Mouse (Mus musculus): ENCODE measurements around the gene Wwox. TPM values are rescaled to one million over a fixed set of nuclear protein-coding genes. Genes with fewer than 3 reads are reported as not detected.

Gene Wwox
- polyA plus RNA-seq, 1 experiment from 2014 or later: 14.9 TPM

DNA sequence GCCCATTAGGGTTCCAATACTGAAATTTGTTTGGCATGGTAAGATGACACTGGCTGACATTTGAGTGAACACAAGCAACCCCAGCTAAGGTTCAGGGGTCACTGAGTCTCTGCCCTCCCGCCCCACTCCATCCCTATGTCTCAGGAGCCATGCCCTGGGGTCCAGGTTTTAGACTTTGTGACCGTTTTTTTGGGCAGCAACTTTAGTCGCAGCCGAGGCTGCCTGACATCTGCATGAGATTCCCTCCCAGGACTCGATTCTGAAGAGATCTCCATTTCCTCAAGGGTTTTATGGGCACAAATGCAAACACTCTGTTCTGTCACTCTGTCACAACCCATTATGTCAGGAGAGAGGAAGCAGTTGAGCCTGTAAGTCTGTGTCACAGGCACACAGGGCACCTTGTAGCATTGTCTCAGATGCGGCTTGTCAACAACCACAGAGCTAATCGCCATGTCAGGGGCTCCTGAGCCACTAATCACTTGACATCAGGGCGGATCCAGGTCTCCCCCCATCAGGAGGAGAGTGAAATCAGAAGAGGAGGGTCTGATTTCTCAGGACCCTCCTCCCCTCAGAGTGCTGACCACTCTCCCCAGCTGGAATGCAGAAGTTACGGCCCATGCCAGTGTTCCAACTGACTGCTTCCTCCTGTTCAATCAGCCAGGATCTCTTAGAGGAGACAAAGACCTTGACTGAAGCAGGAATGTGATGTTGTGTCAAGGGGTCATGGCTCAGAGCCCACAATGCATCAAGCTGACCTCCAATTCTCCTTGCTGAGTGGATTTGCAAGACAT, 704.3 kb downstream of the Wwox start:
- H3K9me3 ChIP-seq (ENCODE audit: control insufficient read depth, low read length): no peaks in the 10 kb centered on the region
- H3K4me2 ChIP-seq (ENCODE audit: low read length): no peak overlapping the region

DNA sequence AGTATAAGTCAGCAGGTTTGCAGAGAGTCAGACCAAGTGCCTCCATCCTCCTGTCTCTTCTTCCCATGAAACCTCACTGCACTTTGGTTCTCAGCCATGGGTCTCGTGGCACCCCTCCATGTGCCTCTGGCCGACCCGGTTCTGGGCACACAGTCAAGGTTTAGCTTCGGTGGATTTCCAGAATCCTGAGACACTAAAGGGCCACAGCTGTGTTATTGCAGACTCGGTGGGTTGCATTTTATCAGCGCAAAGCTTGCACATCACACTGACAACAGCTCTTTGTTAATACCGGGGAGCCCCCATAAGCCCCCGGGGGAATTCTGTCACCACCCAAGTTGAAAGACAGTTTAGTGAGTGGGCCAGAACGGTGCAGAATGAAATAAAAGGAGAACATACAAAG, 707.6 kb downstream of the Wwox start:
- 30% methylated on average over 9 of the region's 9 CpGs for WGBS

More for the DNA sequence above, 704.3 kb downstream of the Wwox start:
- H3K9ac ChIP-seq (ENCODE audit: low read depth, low read length): no peak overlapping the region
- H3K36me3 ChIP-seq (ENCODE audit: control insufficient read depth, insufficient read depth, low read length): no peaks in the 10 kb centered on the region
- ATAC-seq: no peak
- WGBS: 44% methylated on average over 9 of the region's 9 CpGs
- H3K4me3 ChIP-seq (ENCODE audit: low read length): no peak overlapping the region
- peaks cover 7% of the 10 kb centered on the region for H3K4me1 ChIP-seq (ENCODE audit: control insufficient read depth, insufficient read depth, low read depth, low read length)
- H3K27me3 ChIP-seq (replicated peaks; ENCODE audit: control insufficient read depth, insufficient read depth, low read length): peaks cover 5% of the 10 kb centered on the region; the same call in 1 of the 2 replicates
- H3K27ac ChIP-seq (ENCODE audit: low read depth, low read length): no peak overlapping the region

DNA sequence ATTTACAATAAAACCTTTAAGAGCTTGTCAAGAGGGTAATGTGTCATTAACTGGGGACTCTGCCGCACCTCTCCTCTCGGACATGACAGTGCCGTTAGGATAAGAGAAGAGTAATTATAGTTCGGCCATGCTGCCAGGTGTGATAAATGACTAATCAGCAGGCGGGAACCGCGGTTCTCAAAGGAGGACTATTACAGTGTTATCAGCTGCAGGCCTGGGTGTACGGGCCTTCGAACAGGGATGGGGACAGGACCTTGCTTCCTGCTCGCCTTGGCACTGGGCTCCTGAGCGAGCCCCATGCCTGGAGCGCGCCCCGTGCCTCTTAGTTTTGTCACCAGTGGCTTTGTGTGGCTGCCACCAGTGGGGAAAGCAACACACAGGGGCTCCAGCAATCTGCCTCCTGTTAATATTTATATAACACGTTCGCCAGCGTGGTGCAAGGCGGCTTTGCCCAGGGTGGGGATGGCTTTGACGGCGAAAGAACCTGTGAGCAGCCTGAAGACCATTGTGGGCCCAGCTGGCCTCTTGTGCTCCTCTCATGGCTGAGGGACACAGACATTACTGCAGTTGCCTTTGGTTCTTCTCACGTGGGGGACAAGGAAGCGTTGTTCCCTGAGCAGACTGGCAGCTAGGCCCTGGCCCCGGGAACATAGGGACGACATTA, 711.1 kb downstream of the Wwox start:
- no peak overlapping the region for H3K4me3 ChIP-seq (ENCODE audit: low read length)
- no peak overlapping the region for H3K27ac ChIP-seq (ENCODE audit: low read depth, low read length)
- no peak overlapping the region for H3K4me2 ChIP-seq (ENCODE audit: low read length)
- H3K9ac ChIP-seq (ENCODE audit: low read depth, low read length): no peak overlapping the region
- H3K27me3 ChIP-seq (replicated peaks; ENCODE audit: control insufficient read depth, insufficient read depth, low read length): 0 out of 2 replicates have a peak, but pooled peaks cover 2% of the 10 kb centered on the region
- no peaks in the 10 kb centered on the region for H3K36me3 ChIP-seq (ENCODE audit: control insufficient read depth, insufficient read depth, low read length)
- WGBS: 48% methylated on average over 24 of the region's 24 CpGs
- H3K4me1 ChIP-seq (ENCODE audit: control insufficient read depth, insufficient read depth, low read depth, low read length): peaks cover 18% of the 10 kb centered on the region
- no peaks in the 10 kb centered on the region for H3K9me3 ChIP-seq (ENCODE audit: control insufficient read depth, low read length)
- no peak for ATAC-seq

More for the DNA sequence above, 707.6 kb downstream of the Wwox start:
- H3K4me3 ChIP-seq (ENCODE audit: low read length): no peak overlapping the region
- ATAC-seq: no peak
- no peaks in the 10 kb centered on the region for H3K9me3 ChIP-seq (ENCODE audit: control insufficient read depth, low read length)
- no peaks in the 10 kb centered on the region for H3K36me3 ChIP-seq (ENCODE audit: control insufficient read depth, insufficient read depth, low read length)
- no peak overlapping the region for H3K27ac ChIP-seq (ENCODE audit: low read depth, low read length)
- no peak overlapping the region for H3K4me2 ChIP-seq (ENCODE audit: low read length)
- H3K4me1 ChIP-seq (ENCODE audit: control insufficient read depth, insufficient read depth, low read depth, low read length): peaks cover 13% of the 10 kb centered on the region
- H3K27me3 ChIP-seq (replicated peaks; ENCODE audit: control insufficient read depth, insufficient read depth, low read length): peaks cover 8% of the 10 kb centered on the region; the same call in 1 of the 2 replicates
- no peak overlapping the region for H3K9ac ChIP-seq (ENCODE audit: low read depth, low read length)

DNA sequence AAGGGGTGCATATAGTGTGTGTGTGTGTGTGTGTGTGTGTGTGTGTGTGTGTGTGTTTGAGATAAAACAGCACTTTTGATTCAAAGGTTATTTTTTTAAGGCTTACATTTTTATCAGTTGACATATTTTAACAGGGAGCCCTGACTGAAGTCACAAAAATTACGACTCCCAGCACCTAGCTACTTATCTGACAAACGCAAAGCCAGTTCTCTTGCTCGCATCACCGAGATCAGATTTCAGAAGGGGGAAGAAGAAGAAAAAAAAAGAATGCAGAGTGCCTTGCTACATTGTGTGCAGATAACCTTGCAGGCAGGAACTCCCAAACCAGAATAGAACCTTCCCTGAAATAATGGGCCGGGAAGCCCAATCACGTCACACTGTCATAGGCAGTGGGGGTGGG, 712.0 kb downstream of the Wwox start:
- Histone ChIP-seq H3K4me3 (ENCODE audit: low read length) (no peak overlapping the region), H3K9me3 (ENCODE audit: control insufficient read depth, low read length) (no peaks in the 10 kb centered on the region), H3K4me2 (ENCODE audit: low read length) (no peak overlapping the region), H3K27ac (ENCODE audit: low read depth, low read length) (no peak overlapping the region), H3K4me1 (ENCODE audit: control insufficient read depth, insufficient read depth, low read depth, low read length) (peaks cover 18% of the 10 kb centered on the region), H3K27me3 (replicated peaks; ENCODE audit: control insufficient read depth, insufficient read depth, low read length) (0 out of 2 replicates have a peak, but pooled peaks cover 2% of the 10 kb centered on the region), H3K9ac (ENCODE audit: low read depth, low read length) (no peak overlapping the region), H3K36me3 (ENCODE audit: control insufficient read depth, insufficient read depth, low read length) (no peaks in the 10 kb centered on the region)
- 13% methylated on average over 6 of the region's 6 CpGs for WGBS
- no peak for ATAC-seq

DNA sequence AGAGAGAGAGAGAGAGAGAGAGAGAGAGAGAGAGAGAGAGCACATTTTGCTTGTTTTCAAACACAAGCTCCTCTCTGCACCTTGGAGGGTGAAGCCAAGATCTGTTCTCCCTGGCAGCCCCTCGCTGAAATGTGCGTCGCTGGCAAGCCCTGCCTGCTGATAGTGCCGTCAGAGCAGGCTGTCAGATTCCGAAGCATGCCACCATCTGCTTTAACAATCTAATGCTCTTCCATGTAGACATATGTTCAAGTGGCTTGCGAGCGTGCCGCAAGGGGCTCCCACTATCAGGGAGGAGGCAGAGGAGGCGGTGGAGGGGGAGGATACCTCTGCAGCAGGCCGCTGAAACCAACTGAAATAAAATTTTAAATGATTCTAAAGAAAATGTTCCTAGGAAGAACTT, 714.6 kb downstream of the Wwox start:
- H3K4me1 ChIP-seq (ENCODE audit: control insufficient read depth, insufficient read depth, low read depth, low read length): peaks cover 28% of the 10 kb centered on the region
- peaks cover 2% of the 10 kb centered on the region; the same call in 1 of the 2 replicates for H3K27me3 ChIP-seq (replicated peaks; ENCODE audit: control insufficient read depth, insufficient read depth, low read length)
- 22% methylated on average over 10 of the region's 10 CpGs for WGBS
- ATAC-seq: peak; percentile 59
- no peak overlapping the region for H3K27ac ChIP-seq (ENCODE audit: low read depth, low read length)
- H3K4me2 ChIP-seq (ENCODE audit: low read length): peak overlapping the region; percentile 13
- no peaks in the 10 kb centered on the region for H3K36me3 ChIP-seq (ENCODE audit: control insufficient read depth, insufficient read depth, low read length)
- H3K9ac ChIP-seq (ENCODE audit: low read depth, low read length): no peak overlapping the region
- H3K4me3 ChIP-seq (ENCODE audit: low read length): no peak overlapping the region
- no peaks in the 10 kb centered on the region for H3K9me3 ChIP-seq (ENCODE audit: control insufficient read depth, low read length)

DNA sequence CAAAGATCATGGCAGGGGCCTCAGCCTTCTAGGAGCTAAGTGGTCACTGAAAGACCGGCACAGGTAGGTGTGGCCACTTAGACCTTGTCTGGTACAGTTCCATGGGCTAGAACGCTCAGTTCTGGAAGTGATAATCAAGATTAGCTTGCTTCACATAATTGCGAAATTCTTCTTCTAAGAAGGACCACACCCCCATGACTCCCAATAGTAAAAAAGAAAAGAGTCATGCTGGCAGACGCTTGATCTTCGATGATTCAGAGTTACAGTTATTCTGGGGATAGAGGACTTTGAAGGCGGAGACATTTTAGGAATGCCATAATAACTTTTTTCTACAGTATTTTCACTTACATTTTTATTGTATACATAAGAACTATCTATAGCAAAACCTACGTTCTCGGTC, 716.7 kb downstream of the Wwox start:
- Histone ChIP-seq H3K36me3 (ENCODE audit: control insufficient read depth, insufficient read depth, low read length) (no peaks in the 10 kb centered on the region), H3K9me3 (ENCODE audit: control insufficient read depth, low read length) (no peaks in the 10 kb centered on the region), H3K27ac (ENCODE audit: low read depth, low read length) (no peak overlapping the region), H3K27me3 (replicated peaks; ENCODE audit: control insufficient read depth, insufficient read depth, low read length) (no peaks in the 10 kb centered on the region; the same call in 1 of the 2 replicates), H3K4me1 (ENCODE audit: control insufficient read depth, insufficient read depth, low read depth, low read length) (peaks cover 25% of the 10 kb centered on the region), H3K4me2 (ENCODE audit: low read length) (no peak overlapping the region), H3K4me3 (ENCODE audit: low read length) (no peak overlapping the region), H3K9ac (ENCODE audit: low read depth, low read length) (no peak overlapping the region)
- ATAC-seq: no peak
- 90% methylated on average over 8 of the region's 8 CpGs for WGBS

DNA sequence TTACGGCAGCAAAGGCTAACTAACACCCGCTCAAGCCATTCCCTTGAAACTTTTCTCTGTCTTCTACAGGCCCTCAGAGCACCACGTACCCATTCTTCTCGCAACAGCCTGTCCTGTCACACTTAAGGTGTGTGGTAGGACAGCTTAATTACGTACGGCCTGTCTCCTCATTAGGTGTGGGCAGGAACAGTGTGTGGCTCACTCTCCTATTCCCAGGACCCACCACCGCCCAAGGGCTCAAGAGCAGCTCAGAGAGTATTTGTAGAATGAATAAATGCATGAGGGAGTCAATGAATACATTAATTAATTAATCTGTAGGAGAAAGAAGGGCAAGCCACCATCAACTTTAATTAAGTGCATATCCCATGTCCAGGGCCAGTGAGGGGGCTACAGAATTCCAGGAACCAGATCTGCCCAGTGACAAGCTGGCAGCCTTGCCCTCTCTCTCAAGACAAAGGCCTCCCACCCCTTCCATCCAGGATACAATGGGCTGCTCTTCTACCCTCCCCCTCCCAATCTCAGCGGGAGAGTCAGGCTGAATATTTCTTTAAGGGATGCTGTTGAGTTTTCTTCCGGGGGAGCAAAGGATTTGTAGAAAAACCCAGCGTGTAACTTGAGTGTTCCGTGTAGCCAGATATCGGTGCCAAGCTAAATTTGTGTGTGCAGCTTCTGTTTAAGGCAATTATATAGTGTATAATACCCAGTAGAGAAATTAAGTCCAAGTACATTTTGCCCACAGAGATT, 718.7 kb downstream of the Wwox start:
- no peak overlapping the region for H3K4me2 ChIP-seq (ENCODE audit: low read length)
- no peak overlapping the region for H3K4me3 ChIP-seq (ENCODE audit: low read length)
- H3K9ac ChIP-seq (ENCODE audit: low read depth, low read length): no peak overlapping the region
- H3K27me3 ChIP-seq (replicated peaks; ENCODE audit: control insufficient read depth, insufficient read depth, low read length): no peaks in the 10 kb centered on the region; the same call in 1 of the 2 replicates
- no peaks in the 10 kb centered on the region for H3K9me3 ChIP-seq (ENCODE audit: control insufficient read depth, low read length)
- H3K4me1 ChIP-seq (ENCODE audit: control insufficient read depth, insufficient read depth, low read depth, low read length): peaks cover 20% of the 10 kb centered on the region
- ATAC-seq: peak; percentile 66
- H3K36me3 ChIP-seq (ENCODE audit: control insufficient read depth, insufficient read depth, low read length): no peaks in the 10 kb centered on the region
- WGBS: 31% methylated on average over 12 of the region's 12 CpGs
- no peak overlapping the region for H3K27ac ChIP-seq (ENCODE audit: low read depth, low read length)

DNA sequence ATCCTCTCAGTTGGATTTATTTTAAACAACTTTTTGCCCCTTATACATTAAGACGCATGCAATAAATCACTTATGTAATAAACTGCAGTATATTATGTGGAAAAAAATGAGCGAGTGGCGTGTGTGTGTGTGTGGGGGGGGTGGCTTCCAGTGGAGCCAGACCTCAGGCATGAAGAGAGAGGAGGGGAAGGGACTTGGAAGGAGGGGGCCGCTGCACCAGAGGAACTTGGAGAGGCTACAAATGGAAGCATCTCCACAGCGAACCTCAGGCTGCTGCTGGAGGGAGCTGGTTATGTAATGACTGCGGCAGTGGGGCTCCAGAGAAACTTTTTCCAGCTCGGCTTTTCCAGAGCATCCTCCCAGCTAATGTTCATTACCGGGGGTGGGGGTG, 719.3 kb downstream of the Wwox start:
- ATAC-seq: 0 out of 2 replicates have a peak, but pooled peaks have one; percentile 46
- Histone ChIP-seq H3K4me1 (ENCODE audit: control insufficient read depth, insufficient read depth, low read depth, low read length) (peaks cover 19% of the 10 kb centered on the region), H3K4me3 (ENCODE audit: low read length) (peak overlapping the region; percentile 12; the same call in 1 of the 2 replicates), H3K4me2 (ENCODE audit: low read length) (peak overlapping the region; percentile 61), H3K9me3 (ENCODE audit: control insufficient read depth, low read length) (no peaks in the 10 kb centered on the region), H3K27me3 (replicated peaks; ENCODE audit: control insufficient read depth, insufficient read depth, low read length) (peaks cover 2% of the 10 kb centered on the region), H3K36me3 (ENCODE audit: control insufficient read depth, insufficient read depth, low read length) (no peaks in the 10 kb centered on the region), H3K9ac (ENCODE audit: low read depth, low read length) (peak overlapping the region; percentile 47; the same call in 1 of the 2 replicates), H3K27ac (ENCODE audit: low read depth, low read length) (no peak overlapping the region)
- WGBS: 2% methylated on average over 8 of the region's 8 CpGs

Data from hindbrain, embryonic 16.5 days (tissue).